Mouse (Mus musculus) MEL (cell line): ENCODE measurements around the gene Syk. TPM values are rescaled to one million over a fixed set of nuclear protein-coding genes. Genes with fewer than 3 reads are reported as not detected.

Source experiments
- DNase-seq: peaks from one replicate; pipeline ENCODE4 v3.0.0; 2011; ENCODE audit warnings: low read depth, low spot score
- H3K27ac ChIP-seq: 2 replicates; pipeline ENCODE4 v1.5.1; 2012; ENCODE audit warnings: low read depth, mild to moderate bottlenecking, control low read depth, low read length, moderate library complexity; ENCODE audit not compliant: control insufficient read depth
- H3K27me3 ChIP-seq, 2 experiments: fragments of 150-350 bp in 1 of 2; sonication (generic) in 1 of 2; 2 replicates each; pipeline ENCODE4 v1.6.1; 2012; ENCODE audit warnings: low read length in 2 of 2, mild to moderate bottlenecking in 2 of 2, improper control_type of control experiment in 1 of 2, moderate library complexity in 1 of 2; ENCODE audit not compliant: insufficient read depth in 2 of 2, control insufficient read depth in 1 of 2
- H3K36me3 ChIP-seq, 2 experiments: 2 replicates each; pipeline ENCODE4 v1.6.1; 2012 to 2014; ENCODE audit warnings: low read length in 2 of 2, improper control_type of control experiment in 1 of 2, inconsistent platforms in 1 of 2, mild to moderate bottlenecking in 1 of 2; ENCODE audit not compliant: insufficient read depth in 2 of 2, control insufficient read depth in 1 of 2
- H3K4me1 ChIP-seq, 2 experiments: fragments of 150-350 bp in 1 of 2; sonication (generic) in 1 of 2; 2 replicates each; pipeline ENCODE4 v1.6.1; 2012; ENCODE audit warnings: low read length in 2 of 2, improper control_type of control experiment in 1 of 2, mild to moderate bottlenecking in 1 of 2; ENCODE audit not compliant: insufficient read depth in 2 of 2, control insufficient read depth in 1 of 2
- H3K4me3 ChIP-seq, 2 experiments: fragments of 150-350 bp in 1 of 2; sonication (generic) in 1 of 2; 2 replicates each; pipeline ENCODE4 v1.5.1; 2012; ENCODE audit warnings: low read depth in 2 of 2, low read length in 2 of 2, mild to moderate bottlenecking in 2 of 2, moderate library complexity in 2 of 2, control low read depth in 1 of 2, improper control_type of control experiment in 1 of 2; ENCODE audit not compliant: control insufficient read depth in 1 of 2, insufficient read depth in 1 of 2
- H3K79me2 ChIP-seq: 2 replicates; pipeline ENCODE4 v1.6.1; 2012; ENCODE audit warnings: mild to moderate bottlenecking, low read length, moderate library complexity; ENCODE audit not compliant: control insufficient read depth, poor library complexity, insufficient read depth
- H3K9ac ChIP-seq: 2 replicates; pipeline ENCODE4 v1.6.1; 2012; ENCODE audit warnings: low read depth, mild to moderate bottlenecking, control low read depth, low read length, moderate library complexity; ENCODE audit not compliant: control insufficient read depth, poor library complexity, severe bottlenecking
- H3K9me3 ChIP-seq: fragments of 150-350 bp; sonication (generic); replicated peaks from 2 replicates; pipeline ENCODE4 v1.6.1; 2012; ENCODE audit warnings: mild to moderate bottlenecking, low read length, improper control_type of control experiment, moderate library complexity; ENCODE audit not compliant: insufficient read depth
- CHD1 ChIP-seq: IDR thresholded peaks from 2 replicates; pipeline ENCODE4 v1.6.1; 2012; ENCODE audit warnings: low read depth, mild to moderate bottlenecking, inconsistent platforms, low read length, improper control_type of control experiment
- CHD2 ChIP-seq: IDR thresholded peaks from 2 replicates; pipeline ENCODE4 v1.6.1; 2011; ENCODE audit warnings: low read length, improper control_type of control experiment
- ELF1 ChIP-seq: IDR thresholded peaks from 2 replicates; pipeline ENCODE4 v1.6.1; 2014; ENCODE audit warnings: low read depth, mild to moderate bottlenecking, inconsistent platforms, low read length, improper control_type of control experiment, moderate library complexity
- EP300 ChIP-seq, 2 experiments: IDR thresholded peaks; 2 replicates each; pipeline ENCODE4 v1.6.1; 2011; ENCODE audit warnings: improper control_type of control experiment in 2 of 2, low read length in 2 of 2, low read depth in 1 of 2, mild to moderate bottlenecking in 1 of 2
- ETS1 ChIP-seq: IDR thresholded peaks from 2 replicates; pipeline ENCODE4 v1.6.1; 2012; ENCODE audit warnings: low read depth, mild to moderate bottlenecking, inconsistent platforms, low read length, improper control_type of control experiment, moderate library complexity
- MAFK ChIP-seq: IDR thresholded peaks from 2 replicates; pipeline ENCODE4 v1.6.1; 2011; ENCODE audit warnings: low read depth, mild to moderate bottlenecking, low read length, improper control_type of control experiment, borderline replicate concordance
- MAX ChIP-seq: IDR thresholded peaks from 2 replicates; pipeline ENCODE4 v1.6.1; 2011; ENCODE audit warnings: low read length, improper control_type of control experiment
- MXI1 ChIP-seq: IDR thresholded peaks from 2 replicates; pipeline ENCODE4 v1.6.1; 2011; ENCODE audit warnings: mild to moderate bottlenecking, low read depth, low read length, improper control_type of control experiment
- RAD21 ChIP-seq: IDR thresholded peaks from 2 replicates; pipeline ENCODE4 v1.6.1; 2011; ENCODE audit warnings: mild to moderate bottlenecking, low read depth, low read length, improper control_type of control experiment
- RCOR1 ChIP-seq: IDR thresholded peaks from 2 replicates; pipeline ENCODE4 v1.6.1; 2012; ENCODE audit warnings: low read depth, mild to moderate bottlenecking, inconsistent platforms, low read length, improper control_type of control experiment
- SIN3A ChIP-seq: IDR thresholded peaks from 2 replicates; pipeline ENCODE4 v1.6.1; 2012; ENCODE audit warnings: low read length, improper control_type of control experiment, inconsistent platforms
- TBP ChIP-seq: IDR thresholded peaks from 2 replicates; pipeline ENCODE4 v1.8.0; 2011; ENCODE audit warnings: low read depth, low read length, improper control_type of control experiment
- TCF12 ChIP-seq: IDR thresholded peaks from 2 replicates; pipeline ENCODE4 v1.6.1; 2014; ENCODE audit warnings: low read depth, mild to moderate bottlenecking, inconsistent platforms, low read length, improper control_type of control experiment, moderate library complexity
- UBTF ChIP-seq: IDR thresholded peaks from 2 replicates; pipeline ENCODE4 v1.6.1; 2012; ENCODE audit warnings: low read depth, mild to moderate bottlenecking, inconsistent platforms, low read length, improper control_type of control experiment, moderate library complexity, borderline replicate concordance; ENCODE audit not compliant: insufficient read depth
- USF1 ChIP-seq: IDR thresholded peaks from 2 replicates; pipeline ENCODE4 v1.6.1; 2014; ENCODE audit warnings: low read depth, mild to moderate bottlenecking, inconsistent platforms, low read length, improper control_type of control experiment, moderate library complexity
- USF2 ChIP-seq, 2 experiments: IDR thresholded peaks; 2 replicates each; pipeline ENCODE4 v1.6.1; 2011 to 2012; ENCODE audit warnings: improper control_type of control experiment in 2 of 2, low read length in 2 of 2, borderline replicate concordance in 1 of 2, inconsistent platforms in 1 of 2, low read depth in 1 of 2, mild to moderate bottlenecking in 1 of 2; ENCODE audit not compliant: insufficient read depth in 1 of 2
- ZMIZ1 ChIP-seq: IDR thresholded peaks from 2 replicates; pipeline ENCODE4 v1.6.1; 2012; ENCODE audit warnings: low read depth, mild to moderate bottlenecking, inconsistent platforms, low read length, improper control_type of control experiment, moderate library complexity
- ZNF384 ChIP-seq: IDR thresholded peaks from 2 replicates; pipeline ENCODE4 v1.6.1; 2012; ENCODE audit warnings: low read depth, mild to moderate bottlenecking, inconsistent platforms, low read length, improper control_type of control experiment
- polyA plus RNA-seq, 2 experiments: library from polyadenylated mRNA; stranded (reverse) in 1 of 2; unstranded in 1 of 2; fragments of >175 nt in 1 of 2; fragments of >200 nt in 1 of 2; gene quantifications; 2 replicates each; pipeline versions ENCODE4 v1.2.1 to v1.2.4; 2012; ENCODE audit warnings: low replicate concordance in 2 of 2, low read depth in 1 of 2; ENCODE audit not compliant: insufficient read length in 2 of 2, insufficient read depth in 1 of 2, missing spikeins in 1 of 2
- total RNA-seq: library from RNA; depleted of rRNA; stranded (reverse); fragments of 300-350 nt; gene quantifications from 2 replicates; pipeline ENCODE4 v1.2.3, GENCODE M21; 2012

The Syk gene
- total and polyA plus RNA-seq, 3 experiments, result 14.4 to 23.8 TPM; not detected in 1

DNA sequence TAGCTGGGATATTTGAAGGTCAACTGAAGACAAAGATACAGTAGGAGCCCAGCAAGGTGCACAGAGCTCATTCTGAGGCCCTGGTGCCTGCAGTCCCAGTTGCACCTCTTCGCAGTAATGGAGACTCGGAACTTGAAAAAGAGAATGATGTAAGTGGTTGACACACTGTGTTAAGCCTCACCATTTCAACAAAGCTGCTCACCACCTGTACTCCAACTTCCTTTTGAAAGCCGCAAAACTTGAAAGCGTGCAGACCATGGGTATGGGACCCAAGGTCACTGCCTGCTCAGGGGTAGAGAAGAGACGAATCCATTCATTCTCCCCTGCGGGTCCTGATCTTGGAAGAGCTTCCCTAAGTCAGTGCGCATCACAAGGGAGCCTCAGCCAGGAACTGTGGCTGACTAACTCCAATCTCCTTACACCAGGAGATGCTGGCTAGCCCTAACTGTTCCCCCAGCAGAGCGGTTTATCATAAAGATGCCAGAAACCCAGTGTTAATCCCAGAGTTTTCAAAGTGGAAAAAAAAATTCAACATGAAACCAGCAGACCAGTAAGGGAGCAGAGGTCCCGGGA is 16.7 kb upstream of the Syk start:
- H3K27me3 ChIP-seq, result no peaks in the 10 kb centered on the region
- H3K9ac ChIP-seq, result no peak overlapping the region
- TF ChIP-seq MAFK (no peak), USF2 (IDR thresholded peaks at IDR 0.05; ENCODE audit: borderline replicate concordance in 1 of 2, insufficient read depth in 1 of 2, low read depth in 1 of 2, low read length in 2 of 2) (no peak), ETS1 (no peak), CHD1 (no peak), CHD2 (no peak), SIN3A (no peak), USF1 (no peak), TCF12 (no peak), MAX (no peak), RAD21 (no peak), RCOR1 (no peak), UBTF (no peak), TBP (no peak), ZNF384 (no peak), ELF1 (no peak)
- TF ChIP-seq, all 39 proteins: peak for 0
- Histone ChIP-seq H3K79me2 (no peaks in the 10 kb centered on the region), H3K4me3 (no peak overlapping the region), H3K9me3 (no peaks in the 10 kb centered on the region), H3K4me1 (peaks cover 0 to 12% of the 10 kb centered on the region in 2 experiments; a peak in 2 of 4 replicates), H3K36me3 (peaks cover 0 to 4% of the 10 kb centered on the region in 2 experiments; a peak in 2 of 4 replicates), H3K27ac (no peak overlapping the region)
- DNase-seq, result no peak

DNA sequence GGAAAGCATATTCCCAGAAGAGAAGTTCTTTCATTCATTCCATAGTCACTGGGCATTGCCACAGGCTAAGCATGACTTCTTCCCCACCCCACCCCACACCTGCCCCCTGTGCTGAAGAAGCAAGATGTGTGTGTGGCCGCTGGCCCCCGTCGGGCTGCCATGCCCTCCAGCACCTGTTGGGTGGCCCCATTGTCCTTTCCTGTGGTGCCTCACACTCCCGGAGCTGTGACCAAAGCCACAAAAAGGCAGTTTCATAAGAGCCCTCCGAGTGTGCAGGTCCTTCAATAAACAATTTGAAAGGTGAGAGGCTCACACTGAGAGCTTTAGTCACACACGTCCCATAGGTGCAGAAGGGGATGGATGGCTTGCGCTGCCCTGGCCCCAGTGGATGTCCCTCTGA is 16.2 kb upstream of the Syk start:
- H3K4me1 ChIP-seq, result peaks cover 0 to 17% of the 10 kb centered on the region in 2 experiments; a peak in 2 of 4 replicates
- no peak for TF ChIP-seq ZMIZ1
- no peak for TF ChIP-seq CHD1
- TF ChIP-seq EP300 (IDR thresholded peaks at IDR 0.05; ENCODE audit: low read depth in 1 of 2, low read length in 2 of 2), result no peak
- TF ChIP-seq ZNF384, result no peak
- no peak for TF ChIP-seq MXI1
- no peak for TF ChIP-seq RAD21
- H3K9ac ChIP-seq, result no peak overlapping the region
- no peak overlapping the region for H3K4me3 ChIP-seq
- H3K79me2 ChIP-seq, result no peaks in the 10 kb centered on the region
- H3K27ac ChIP-seq, result no peak overlapping the region
- DNase-seq, result no peak
- no peaks in the 10 kb centered on the region for H3K27me3 ChIP-seq
- no peaks in the 10 kb centered on the region for H3K9me3 ChIP-seq
- peaks cover 0 to 7% of the 10 kb centered on the region in 2 experiments; a peak in 2 of 4 replicates for H3K36me3 ChIP-seq
